Mouse (Mus musculus) kidney, embryonic 16.5 days (tissue): ENCODE results near the gene Fyb. TPM values are rescaled to one million over a fixed set of nuclear protein-coding genes. Genes with fewer than 3 reads are reported as not detected.

ENCODE experiments used
- ATAC-seq: fragments of 200-750 bp; cut with Nextera tagmentation; 2 replicates; pipeline ENCODE4 v1.8.0; 2017; ENCODE audit warnings: moderate TSS enrichment; ENCODE audit not compliant: low FRiP score, low TSS enrichment
- H3K27ac ChIP-seq: fragments of 300-500 bp; sonication (generic); 2 replicates; pipeline ENCODE4 v1.5.1; 2014; ENCODE audit warnings: low read length
- H3K27me3 ChIP-seq: fragments of 300-500 bp; sonication (generic); 2 replicates; pipeline ENCODE4 v1.6.1; 2014; ENCODE audit warnings: low read length, control low read depth, mixed read lengths; ENCODE audit not compliant: insufficient read depth
- H3K36me3 ChIP-seq: fragments of 300-500 bp; sonication (generic); 2 replicates; pipeline ENCODE4 v1.6.1; 2014; ENCODE audit warnings: low read length, control low read depth, mixed read lengths; ENCODE audit not compliant: insufficient read depth
- H3K4me1 ChIP-seq: fragments of 300-500 bp; sonication (generic); 2 replicates; pipeline ENCODE4 v1.6.1; 2014; ENCODE audit warnings: low read length, control low read depth, mixed read lengths; ENCODE audit not compliant: insufficient read depth
- H3K4me2 ChIP-seq: fragments of 300-500 bp; sonication (generic); replicated peaks from 2 replicates; pipeline ENCODE4 v1.6.1; 2014; ENCODE audit warnings: low read depth, low read length
- H3K4me3 ChIP-seq: fragments of 300-500 bp; sonication (generic); 2 replicates; pipeline ENCODE4 v1.5.1; 2014; ENCODE audit warnings: mild to moderate bottlenecking, low read length
- H3K9ac ChIP-seq: fragments of 300-500 bp; sonication (generic); replicated peaks from 2 replicates; pipeline ENCODE4 v1.6.1; 2014; ENCODE audit warnings: low read length
- H3K9me3 ChIP-seq: fragments of 300-500 bp; sonication (generic); 2 replicates; pipeline ENCODE4 v1.6.1; 2016; ENCODE audit warnings: low read length, control low read depth
- WGBS: fragments of 180-500 bp; shearing (Covaris S2); extraction: QIAGEN DNeasy Blood & Tissue Kit; methylation state at CpG from one replicate; pipeline ENCODE4 v1.1.7; 2014; 5-methylcytosine and 5-hydroxymethylcytosine counted together
- polyA plus RNA-seq: library from polyadenylated mRNA; unstranded; fragments of >200 nt; fragmentation: Nextera tagmentation; extraction: Ambion mirVana; gene quantifications from 2 replicates; pipeline ENCODE4 v1.2.1, GENCODE M21; 2015

Gene Fyb
- polyA plus RNA-seq, 1 experiment from 2014 or later = 3.1 TPM

- no peaks in the 10 kb centered on the region for H3K9me3 ChIP-seq
- no peak overlapping the region for H3K4me2 ChIP-seq
- no peaks in the 10 kb centered on the region for H3K36me3 ChIP-seq
- no peak for ATAC-seq
- WGBS = 73% methylated on average over 3 of the region's 3 CpGs
- no peak overlapping the region for H3K27ac ChIP-seq
- H3K9ac ChIP-seq = no peak overlapping the region
- H3K4me1 ChIP-seq = no peaks in the 10 kb centered on the region
- H3K27me3 ChIP-seq = no peaks in the 10 kb centered on the region
- H3K4me3 ChIP-seq = no peak overlapping the region
Observed at GRCm38 (mm10) chr15:6612835-6613234, 90.2 kb downstream of the Fyb start.

DNA sequence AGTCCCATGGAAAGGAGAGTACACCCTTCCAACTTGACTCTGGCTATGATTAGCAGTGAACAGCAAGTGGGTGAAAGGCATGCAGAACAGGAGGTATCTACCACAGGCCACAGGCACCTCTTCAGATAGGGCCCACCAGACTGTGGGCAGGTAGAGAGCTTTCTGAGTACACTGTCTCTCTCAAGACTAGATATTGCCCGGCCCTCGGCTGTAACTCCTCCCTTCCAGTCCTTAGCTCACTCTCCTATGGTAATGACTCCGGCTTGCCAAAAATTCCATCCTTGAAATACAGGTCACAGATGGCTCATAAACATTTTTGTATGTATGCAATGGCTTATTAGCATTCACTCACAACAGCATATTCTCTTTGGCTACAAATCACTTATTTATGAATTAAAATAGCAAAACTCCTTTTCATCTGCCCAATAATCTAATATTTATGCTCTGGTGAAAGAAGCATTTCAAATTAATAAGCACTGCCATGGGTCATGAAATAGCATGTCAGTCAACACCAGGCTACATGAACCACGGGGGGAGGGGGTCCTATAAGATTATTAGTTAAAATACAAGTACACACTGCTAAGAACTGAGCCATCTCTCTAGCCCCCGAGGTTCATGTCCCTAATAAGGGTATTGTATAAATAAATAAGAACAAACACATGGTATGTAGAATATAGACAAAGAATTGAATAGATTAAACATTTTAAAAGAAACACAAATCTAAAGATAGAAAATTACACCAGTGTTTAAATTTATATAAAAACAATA, 93.9 kb downstream of the Fyb start:
- WGBS = 70% methylated on average over 5 of the region's 5 CpGs
- H3K9me3 ChIP-seq = no peaks in the 10 kb centered on the region
- peaks cover 8% of the 10 kb centered on the region for H3K4me1 ChIP-seq
- H3K27ac ChIP-seq = no peak overlapping the region
- no peaks in the 10 kb centered on the region for H3K27me3 ChIP-seq
- no peak overlapping the region for H3K9ac ChIP-seq
- ATAC-seq = no peak
- no peak overlapping the region for H3K4me2 ChIP-seq
- H3K4me3 ChIP-seq = no peak overlapping the region
- H3K36me3 ChIP-seq = no peaks in the 10 kb centered on the region

DNA sequence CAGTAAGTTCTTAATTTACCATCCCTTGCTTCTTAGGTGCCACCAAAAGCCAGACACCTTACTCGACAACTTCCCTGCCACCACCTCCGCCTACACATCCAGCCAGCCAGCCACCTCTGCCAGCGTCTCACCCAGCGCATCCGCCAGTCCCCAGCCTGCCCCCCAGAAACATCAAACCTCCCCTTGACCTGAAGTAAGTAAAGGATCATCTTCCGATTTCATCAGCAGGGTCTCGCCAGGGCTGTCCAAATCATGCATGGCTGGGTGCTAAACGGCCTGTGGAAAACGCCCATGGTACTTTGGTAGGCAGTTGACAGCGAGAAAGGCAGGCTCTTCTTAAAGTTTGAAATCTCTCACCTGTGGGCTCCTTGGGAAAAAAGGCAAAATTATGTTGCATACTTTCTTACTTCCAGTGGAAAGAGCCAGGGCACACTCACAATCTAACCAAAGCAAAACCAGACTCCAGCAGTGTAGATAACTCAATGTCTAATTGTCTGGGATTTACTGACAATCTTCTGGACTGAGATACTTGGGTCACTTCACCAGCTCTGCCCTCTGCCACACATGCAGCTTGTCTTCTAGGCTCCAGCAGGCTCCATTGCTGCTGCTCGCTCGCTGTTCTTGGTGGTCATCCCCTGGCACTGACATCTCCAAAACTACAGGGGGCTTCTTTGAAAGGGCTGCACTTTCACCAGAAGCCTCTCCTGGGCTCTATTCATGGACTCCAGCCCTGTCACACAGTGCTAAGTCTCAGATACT, 97.1 kb downstream of the Fyb start:
- peak overlapping the region; percentile 12; the same call in 1 of the 2 replicates for H3K4me2 ChIP-seq
- H3K4me3 ChIP-seq = no peak overlapping the region
- H3K27me3 ChIP-seq = no peaks in the 10 kb centered on the region
- peak overlapping the region; percentile 43 for H3K27ac ChIP-seq
- no peaks in the 10 kb centered on the region for H3K36me3 ChIP-seq
- no peak overlapping the region for H3K9ac ChIP-seq
- 49% methylated on average over 12 of the region's 12 CpGs for WGBS
- H3K4me1 ChIP-seq = peaks cover 12% of the 10 kb centered on the region
- peak; percentile 86 for ATAC-seq
- H3K9me3 ChIP-seq = no peaks in the 10 kb centered on the region

DNA sequence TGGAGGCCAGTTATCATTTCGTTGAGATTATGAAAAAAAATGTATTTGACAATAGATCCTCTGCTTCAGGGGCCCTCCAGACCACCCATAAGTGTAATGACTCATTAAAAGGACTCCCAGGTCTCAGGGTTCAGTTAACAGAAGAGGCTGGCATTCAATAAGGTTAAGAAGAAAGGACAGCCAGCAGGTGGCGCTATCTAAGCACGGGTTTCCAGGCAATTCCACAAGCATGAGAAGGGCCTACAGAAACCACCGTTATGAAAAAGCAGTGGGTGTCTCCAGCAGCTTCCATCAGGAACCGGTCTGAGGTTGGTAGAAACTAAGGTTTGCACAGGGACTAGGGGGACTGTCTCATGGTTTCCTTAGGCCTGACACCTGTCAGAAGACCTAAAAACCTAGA, 99.9 kb downstream of the Fyb start:
- ATAC-seq = 0 out of 2 replicates have a peak, but pooled peaks have one; percentile 11

DNA sequence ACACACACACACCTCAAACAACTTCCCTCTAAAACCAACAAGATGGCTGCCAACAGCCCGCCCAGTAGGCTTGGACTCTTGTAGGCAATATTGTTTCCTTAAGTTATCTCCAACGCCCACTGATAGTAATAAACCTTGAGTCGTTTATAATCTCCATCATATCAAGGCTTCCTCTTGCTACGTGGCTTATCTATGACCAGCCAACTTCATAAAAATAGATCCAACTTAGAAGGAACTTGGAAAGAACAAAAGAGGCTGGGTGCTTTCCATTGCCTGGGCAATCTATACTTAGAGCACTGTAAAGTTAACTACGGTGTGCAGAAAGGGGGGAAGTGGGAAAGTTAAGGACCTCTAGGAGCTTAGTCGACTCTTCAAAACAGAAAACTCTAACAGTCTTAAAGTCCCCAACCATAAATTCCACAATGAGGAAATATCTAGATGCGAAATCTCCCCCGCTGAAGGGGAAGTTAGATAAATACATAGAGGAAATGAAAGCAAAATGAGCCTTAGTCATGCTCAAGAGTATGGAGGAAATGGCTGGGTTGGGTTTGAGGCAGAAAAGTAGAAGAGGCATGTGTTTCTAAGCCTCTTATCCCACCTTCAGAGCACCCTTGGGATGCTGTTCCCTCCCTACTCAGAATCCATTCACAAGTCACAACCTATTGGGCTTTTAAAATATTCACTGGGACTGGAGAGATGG, 101.0 kb downstream of the Fyb start:
- Histone ChIP-seq H3K27me3 (no peaks in the 10 kb centered on the region), H3K4me2 (no peak overlapping the region), H3K27ac (no peak overlapping the region), H3K36me3 (no peaks in the 10 kb centered on the region), H3K4me1 (peaks cover 20% of the 10 kb centered on the region), H3K9me3 (no peaks in the 10 kb centered on the region), H3K9ac (no peak overlapping the region), H3K4me3 (no peak overlapping the region)
- 77% methylated on average over 8 of the region's 8 CpGs for WGBS
- ATAC-seq = no peak

More for the DNA sequence above, 99.9 kb downstream of the Fyb start:
- H3K9me3 ChIP-seq = no peaks in the 10 kb centered on the region
- H3K36me3 ChIP-seq = no peaks in the 10 kb centered on the region
- no peak overlapping the region for H3K4me3 ChIP-seq
- H3K4me1 ChIP-seq = peaks cover 20% of the 10 kb centered on the region
- no peaks in the 10 kb centered on the region for H3K27me3 ChIP-seq
- H3K4me2 ChIP-seq = no peak overlapping the region
- no peak overlapping the region for H3K27ac ChIP-seq
- WGBS = 8% methylated on average over 5 of the region's 5 CpGs
- H3K9ac ChIP-seq = no peak overlapping the region

GRCm38 (mm10) chr15:6624365-6625182, 101.9 kb downstream of the Fyb start:
- no peaks in the 10 kb centered on the region for H3K9me3 ChIP-seq
- H3K4me1 ChIP-seq = peaks cover 19% of the 10 kb centered on the region
- ATAC-seq = no peak
- H3K9ac ChIP-seq = peak overlapping the region; percentile 49
- H3K27me3 ChIP-seq = no peaks in the 10 kb centered on the region
- WGBS = 13% methylated on average over 18 of the region's 18 CpGs
- H3K36me3 ChIP-seq = no peaks in the 10 kb centered on the region
- peak overlapping the region; percentile 31 for H3K4me3 ChIP-seq
- no peak overlapping the region for H3K27ac ChIP-seq
- H3K4me2 ChIP-seq = peak overlapping the region; percentile 58

GRCm38 (mm10) chr15:6625607-6626033, 103.0 kb downstream of the Fyb start:
- Histone ChIP-seq H3K27me3 (no peaks in the 10 kb centered on the region), H3K36me3 (no peaks in the 10 kb centered on the region), H3K4me2 (peak overlapping the region; percentile 58), H3K9ac (no peak overlapping the region), H3K4me3 (peak overlapping the region; percentile 13), H3K4me1 (peaks cover 13% of the 10 kb centered on the region; the same call in 1 of the 2 replicates), H3K9me3 (no peaks in the 10 kb centered on the region), H3K27ac (no peak overlapping the region)
- WGBS = 3% methylated on average over 6 of the region's 6 CpGs
- peak; percentile 69; the same call in 1 of the 2 replicates for ATAC-seq

- H3K27ac ChIP-seq = no peak overlapping the region
- H3K4me1 ChIP-seq = peaks cover 13% of the 10 kb centered on the region; the same call in 1 of the 2 replicates
- no peaks in the 10 kb centered on the region for H3K36me3 ChIP-seq
- no peak overlapping the region for H3K4me3 ChIP-seq
- H3K4me2 ChIP-seq = no peak overlapping the region
- WGBS = 76% methylated on average over 5 of the region's 5 CpGs
- ATAC-seq = no peak
- no peaks in the 10 kb centered on the region for H3K9me3 ChIP-seq
- no peaks in the 10 kb centered on the region for H3K27me3 ChIP-seq
- H3K9ac ChIP-seq = no peak overlapping the region
Observed at GRCm38 (mm10) chr15:6626123-6626522, 103.5 kb downstream of the Fyb start.

GRCm38 (mm10) chr15:6628431-6629077, 105.9 kb downstream of the Fyb start:
- Histone ChIP-seq H3K27ac (no peak overlapping the region), H3K4me3 (no peak overlapping the region), H3K9ac (no peak overlapping the region), H3K4me2 (no peak overlapping the region), H3K36me3 (no peaks in the 10 kb centered on the region), H3K27me3 (no peaks in the 10 kb centered on the region), H3K4me1 (peaks cover 13% of the 10 kb centered on the region; the same call in 1 of the 2 replicates), H3K9me3 (no peaks in the 10 kb centered on the region)
- ATAC-seq = no peak
- 93% methylated on average over 6 of the region's 6 CpGs for WGBS
